ENCODE assay signal across 21 mouse cellular contexts in the genomic region with DNA sequence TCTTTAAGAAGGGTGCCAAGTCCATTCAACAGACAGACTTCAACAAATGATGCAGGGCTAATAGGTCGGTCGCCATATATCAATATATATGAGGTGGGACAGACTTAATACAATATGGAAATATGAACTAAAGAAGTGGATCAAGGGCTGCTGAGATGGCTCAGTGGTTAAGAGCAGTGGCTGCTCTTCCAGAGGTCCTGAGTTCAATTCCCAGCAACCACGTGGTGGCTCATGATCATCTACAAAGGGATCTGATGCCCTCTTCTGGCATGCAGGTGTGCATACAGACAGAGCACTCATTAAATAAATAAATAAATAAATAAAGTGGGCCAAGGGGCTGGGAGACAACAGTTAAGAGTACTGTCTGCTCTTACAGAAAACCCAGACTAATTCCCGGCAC.
"Had no signal": no experiment of that assay in that cellular context is flagged by ENCODE, and none has a peak within 500 bp of the region (broad histone marks: within the 10 kb centered on the region; RNA-seq: fewer than 3 reads in every experiment).

No protein-coding gene starts in this region.

- H3K4me3 ChIP-seq: left cerebral cortex, adult 2 months; lung, embryonic 15.5 days; megakaryocyte, embryonic 14.5 days; midbrain, embryonic 10.5 days; midbrain, embryonic 13.5 days; neural tube, embryonic 12.5 days; neural tube, embryonic 15.5 days had no signal

- H3K9me3 ChIP-seq: lung, embryonic 15.5 days; megakaryocyte, embryonic 14.5 days; midbrain, embryonic 10.5 days; midbrain, embryonic 13.5 days; neural tube, embryonic 12.5 days; neural tube, embryonic 15.5 days had no signal

- H3K36me3 ChIP-seq: lung, embryonic 15.5 days; midbrain, embryonic 10.5 days; midbrain, embryonic 13.5 days; neural tube, embryonic 12.5 days; neural tube, embryonic 15.5 days had no signal

- H3K9ac ChIP-seq: liver, embryonic 14.5 days; lung, embryonic 15.5 days; midbrain, embryonic 13.5 days; neural tube, embryonic 12.5 days; neural tube, embryonic 15.5 days had no signal

- DNase-seq: kidney, adult 2 months; kidney, postnatal 14 days; kidney, postnatal 4 days; layer of hippocampus, adult 9-11 months; layer of hippocampus, postnatal 36 days; lung, adult 18-20 months; lung, postnatal 10 days; lung, postnatal 36 days; right cerebral cortex, adult 18-20 months; right cerebral cortex, postnatal 14 days; right cerebral cortex, postnatal 4 days; thymus, postnatal 25 days had no signal

- H3K27ac ChIP-seq: left cerebral cortex, adult 2 months; liver, embryonic 14.5 days; lung, embryonic 15.5 days; midbrain, embryonic 10.5 days; midbrain, embryonic 13.5 days; neural tube, embryonic 12.5 days; neural tube, embryonic 15.5 days had no signal

- H3K27me3 ChIP-seq: lung, embryonic 15.5 days; midbrain, embryonic 13.5 days; neural tube, embryonic 12.5 days; neural tube, embryonic 15.5 days had no signal

- ATAC-seq: midbrain, embryonic 13.5 days had no signal

- H3K4me2 ChIP-seq: liver, embryonic 11.5 days; lung, embryonic 15.5 days; midbrain, embryonic 13.5 days; neural tube, embryonic 12.5 days; neural tube, embryonic 15.5 days had no signal
